Mouse (Mus musculus): ENCODE measurements around the gene Rgs7.

- TF ChIP-seq CTCF (IDR thresholded peaks at IDR 0.05; ENCODE audit: low read depth) (no peak), EP300 (optimal IDR thresholded peaks at IDR 0.05) (no peak)
Observed at GRCm38 (mm10) chr1:175514543-175514942, 22.2 kb upstream of the Rgs7 start.

Measured in stomach, postnatal 0 days (tissue).